In genomic region chr2:68862464-68863266, GRCm38 (mm10) we compare ENCODE assay signal across 8 mouse cellular contexts. TPM values are rescaled to one million over a fixed set of nuclear protein-coding genes. Genes with fewer than 3 reads are reported as not detected.
DNase-seq lines count a peak whose midpoint lies in the region; ATAC-seq lines count a peak whose summit lies in the region.

No protein-coding gene starts in this region.

- no peaks in the 10 kb centered on the region for H3K27me3 ChIP-seq in kidney, embryonic 14.5 days (ENCODE audit: control insufficient read depth, insufficient read depth, low read length)
- peaks cover 15% of the 10 kb centered on the region for H3K27me3 ChIP-seq in hindbrain, embryonic 10.5 days (ENCODE audit: insufficient read depth, poor library complexity, severe bottlenecking)
- peaks cover 13% of the 10 kb centered on the region for H3K27me3 ChIP-seq in midbrain, embryonic 12.5 days

- DNase-seq in kidney, adult 8-10 months = no peak
- DNase-seq in NIH3T3 (ENCODE audit: low read depth) = peak; percentile 43
- no peak for DNase-seq in hindbrain, embryonic 10.5 days (ENCODE audit: low spot score)
- no peak for DNase-seq in adrenal gland, postnatal 36 days

- no peaks in the 10 kb centered on the region; the same call in 1 of the 2 replicates for H3K4me1 ChIP-seq in kidney, embryonic 14.5 days (ENCODE audit: control insufficient read depth, insufficient read depth, low read length)
- H3K4me1 ChIP-seq in hindbrain, embryonic 10.5 days (replicated peaks) = peaks cover 35% of the 10 kb centered on the region
- peaks cover 15% of the 10 kb centered on the region for H3K4me1 ChIP-seq in midbrain, embryonic 12.5 days

- ATAC-seq in kidney, embryonic 14.5 days (ENCODE audit: low FRiP score, low TSS enrichment) = no peak
- no peak for ATAC-seq in midbrain, embryonic 12.5 days (ENCODE audit: low FRiP score, low read depth)
- no peak for ATAC-seq in erythroid progenitor cell, adult 5-6 weeks (replicated peaks; ENCODE audit: low FRiP score, poor library complexity, severe bottlenecking)
- ATAC-seq in cerebellum, adult (ENCODE audit: insufficient number of reproducible peaks, low FRiP score, low TSS enrichment) = no peak

- peak overlapping the region; percentile 80 for H3K4me2 ChIP-seq in kidney, embryonic 14.5 days (replicated peaks; ENCODE audit: low read depth, low read length)
- peak overlapping the region; percentile 89 for H3K4me2 ChIP-seq in midbrain, embryonic 12.5 days (replicated peaks)

- H3K9ac ChIP-seq in kidney, embryonic 14.5 days (ENCODE audit: low read depth, low read length) = peak overlapping the region; percentile 68
- peak overlapping the region; percentile 86 for H3K9ac ChIP-seq in midbrain, embryonic 12.5 days (replicated peaks)

- H3K4me3 ChIP-seq in kidney, embryonic 14.5 days (ENCODE audit: low read length) = peak overlapping the region; percentile 74
- peak overlapping the region; percentile 85 for H3K4me3 ChIP-seq in hindbrain, embryonic 10.5 days
- peak overlapping the region; percentile 81 for H3K4me3 ChIP-seq in midbrain, embryonic 12.5 days

- H3K27ac ChIP-seq in kidney, embryonic 14.5 days (ENCODE audit: low read depth, low read length) = peak overlapping the region; percentile 75; the same call in 1 of the 2 replicates
- peak overlapping the region; percentile 95 for H3K27ac ChIP-seq in hindbrain, embryonic 10.5 days
- H3K27ac ChIP-seq in midbrain, embryonic 12.5 days (replicated peaks) = no peak overlapping the region

- H3K36me3 ChIP-seq in kidney, embryonic 14.5 days (ENCODE audit: control insufficient read depth, insufficient read depth, low read length) = no peaks in the 10 kb centered on the region
- H3K36me3 ChIP-seq in hindbrain, embryonic 10.5 days = no peaks in the 10 kb centered on the region
- no peaks in the 10 kb centered on the region for H3K36me3 ChIP-seq in midbrain, embryonic 12.5 days

- no peaks in the 10 kb centered on the region for H3K9me3 ChIP-seq in kidney, embryonic 14.5 days (ENCODE audit: control insufficient read depth, low read length)
- H3K9me3 ChIP-seq in hindbrain, embryonic 10.5 days = no peaks in the 10 kb centered on the region
- H3K9me3 ChIP-seq in midbrain, embryonic 12.5 days = no peaks in the 10 kb centered on the region

- WGBS in kidney, embryonic 14.5 days = 3% methylated on average over 15 of the region's 15 CpGs
- 6% methylated on average over 15 of the region's 15 CpGs for WGBS in hindbrain, embryonic 10.5 days
- 3% methylated on average over 15 of the region's 15 CpGs for WGBS in midbrain, embryonic 12.5 days

RNA-seq across cellular contexts. Expression of gene Cers6, which starts 1.4 kb away (rescaled TPM):
- polyA plus RNA-seq in kidney, embryonic 14.5 days (2014; fragmentation: Nextera tagmentation; extraction: Ambion mirVana) = 34.0 and 46.7 TPM in 2 replicates
- polyA plus RNA-seq in hindbrain, embryonic 10.5 days (2016; fragmentation: Nextera tagmentation; extraction: Ambion mirVana) = 30.9 and 36.8 TPM in 2 replicates
- 36.2 and 37.0 TPM in 2 replicates for polyA plus RNA-seq in midbrain, embryonic 12.5 days (2016; fragmentation: Nextera tagmentation; extraction: Ambion mirVana)
- 10.9 and 11.5 TPM in 2 replicates for total RNA-seq in erythroid progenitor cell, adult 5-6 weeks (2015; ENCODE audit: low replicate concordance)
- 3.3 and 7.3 TPM in 2 replicates for total RNA-seq in erythroid progenitor cell, adult 5-6 weeks (2017; ENCODE audit: low replicate concordance)
- 1 to 10 TPM; 4.3 to 8.4 TPM for total RNA-seq in adrenal gland, postnatal 36 days (2021)
